Mouse (Mus musculus) megakaryocyte-erythroid progenitor cell, adult 5-6 weeks (primary cell): ENCODE measurements around the gene Mki67. TPM values are rescaled to one million over a fixed set of nuclear protein-coding genes. Genes with fewer than 3 reads are reported as not detected.
"Not testable (repeated sequence)": the region's sequence is repeated elsewhere in the genome, so short reads cannot be mapped to it uniquely, and the experiment has no call there.

Experiments used
- ATAC-seq: replicated peaks from 2 replicates; pipeline ENCODE4 v1.8.0; 2016; ENCODE audit warnings: mild to moderate bottlenecking, inconsistent platforms; ENCODE audit not compliant: severe bottlenecking, poor library complexity, low FRiP score, low TSS enrichment
- total RNA-seq, 2 experiments: library from RNA; stranded (forward) in 1 of 2; stranded (reverse) in 1 of 2; fragments of 200-1000, 215-1000 nt in 1 of 2; fragments of >200 nt in 1 of 2; fragmentation: Nextera tagmentation in 1 of 2; gene quantifications; 2 replicates each; pipeline ENCODE4 v1.2.3; 2014 to 2017

Gene Mki67
- total RNA-seq, 2 experiments from 2014 or later = 333 to 382 TPM

DNA sequence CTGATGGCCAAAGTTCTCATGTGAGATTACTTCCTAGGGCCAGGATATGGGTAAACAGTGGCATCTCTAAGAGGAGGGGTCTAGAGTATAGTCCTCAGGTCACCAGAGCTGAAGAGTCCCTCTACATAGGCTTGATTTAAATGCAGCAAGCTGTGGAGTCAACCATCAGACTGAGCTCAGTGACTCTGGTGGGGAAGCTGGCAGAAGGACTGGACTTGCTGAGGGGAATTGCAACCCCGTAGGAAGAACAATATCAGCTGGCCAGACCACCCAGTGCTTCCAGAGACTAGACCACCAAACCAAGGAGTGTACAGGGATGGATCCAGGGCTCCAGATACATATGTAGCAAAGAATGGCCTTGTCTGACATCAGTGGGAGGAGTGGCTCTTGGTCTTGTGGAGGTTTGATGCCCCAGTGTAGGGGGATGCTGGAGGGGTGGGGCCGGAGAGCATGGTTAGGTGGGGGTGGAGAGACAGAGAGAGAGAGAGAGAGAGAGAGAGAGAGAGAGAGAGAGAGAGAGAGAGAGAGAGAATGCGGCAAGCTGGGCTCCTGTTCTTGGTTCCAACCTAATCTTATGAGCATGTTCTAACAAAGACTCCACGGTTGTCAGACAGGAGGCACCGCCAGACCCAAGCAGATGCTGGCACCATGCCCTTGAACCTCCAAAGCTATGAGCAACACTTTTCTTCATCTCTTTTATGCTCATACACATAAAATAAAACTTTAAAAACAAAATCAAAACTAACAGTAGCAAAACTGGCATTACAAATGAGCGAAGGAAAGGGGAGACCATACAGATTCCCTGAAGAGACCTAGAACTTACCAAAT, 6.1 kb upstream of the Mki67 start:
- 0 out of 2 replicates have a peak, but pooled peaks have one; percentile 6 for ATAC-seq

DNA sequence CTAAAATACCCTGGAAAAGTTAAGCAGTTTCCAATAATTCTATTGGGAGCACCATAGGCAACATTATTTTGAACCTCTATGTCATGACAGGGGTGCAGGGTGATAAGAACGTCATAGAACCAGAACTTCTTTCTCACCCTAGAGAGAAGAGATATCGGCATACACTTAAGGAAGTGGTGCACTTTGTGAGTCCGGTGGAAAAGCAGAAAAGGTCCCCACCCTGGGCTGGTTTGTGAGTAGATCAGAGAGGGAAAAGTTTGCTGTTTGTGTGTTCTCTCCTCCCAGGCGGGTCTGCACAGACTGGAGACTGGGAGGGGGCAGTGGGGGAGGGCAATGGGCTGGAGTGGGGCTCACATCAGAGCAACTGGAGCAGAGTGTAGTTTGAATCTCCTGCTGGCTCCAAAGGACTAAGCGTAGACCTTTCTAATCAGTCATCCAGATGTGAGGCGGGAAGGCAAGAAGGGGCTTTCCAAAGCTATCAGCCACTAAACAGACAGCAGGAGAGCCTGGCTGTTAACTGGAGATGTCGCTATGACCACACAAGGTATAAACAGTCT, 5.4 kb upstream of the Mki67 start:
- ATAC-seq = peak; percentile 93

GRCm38 (mm10) chr7:135716968-135717557, 902 bp upstream of the Mki67 start:
- ATAC-seq = no peak

GRCm38 (mm10) chr7:135716445-135716877, 300 bp upstream of the Mki67 start:
- ATAC-seq = peak; percentile 86

DNA sequence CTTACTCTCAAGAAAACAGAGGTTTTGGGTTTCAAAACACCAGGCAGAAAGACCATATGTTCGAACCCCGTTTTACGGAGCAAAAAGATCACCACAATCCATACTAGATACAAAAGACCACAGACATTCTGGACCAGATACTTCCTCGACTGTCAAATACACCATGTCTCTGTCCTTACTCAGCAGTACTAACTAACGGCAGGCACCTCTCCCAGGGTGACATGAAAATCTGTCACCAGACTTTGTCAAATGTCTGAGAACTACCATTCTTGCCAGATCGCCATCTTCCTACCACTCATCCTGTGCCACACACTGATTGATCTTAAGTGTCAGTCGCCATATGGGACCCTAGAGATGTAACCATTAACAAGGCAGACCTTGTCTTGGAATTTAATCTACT, 995 bp downstream of the Mki67 start:
- ATAC-seq = peak; percentile 16; the same call in 1 of the 2 replicates

- no peak for ATAC-seq
Measured at GRCm38 (mm10) chr7:135713326-135713725, 2.8 kb downstream of the Mki67 start.

DNA sequence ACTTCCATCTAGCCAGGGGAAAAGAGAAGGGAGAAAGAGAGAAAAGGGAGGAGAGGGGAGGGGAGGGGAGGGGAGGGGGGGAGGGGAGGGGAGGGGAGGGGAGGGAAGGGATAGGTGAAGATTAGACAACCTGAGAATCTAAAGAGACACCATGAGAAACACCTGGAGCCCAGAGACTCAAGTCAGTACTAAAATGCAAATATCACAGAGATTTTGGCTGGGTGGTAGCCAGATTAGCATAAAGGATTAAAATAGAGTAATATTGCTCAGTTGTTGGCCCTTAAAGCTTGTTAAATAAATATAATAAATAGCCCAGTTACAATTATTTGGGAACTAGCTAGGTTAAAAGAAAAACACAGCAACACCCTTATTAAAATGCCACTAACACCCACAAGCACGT, 3.6 kb downstream of the Mki67 start:
- ATAC-seq = no peak

DNA sequence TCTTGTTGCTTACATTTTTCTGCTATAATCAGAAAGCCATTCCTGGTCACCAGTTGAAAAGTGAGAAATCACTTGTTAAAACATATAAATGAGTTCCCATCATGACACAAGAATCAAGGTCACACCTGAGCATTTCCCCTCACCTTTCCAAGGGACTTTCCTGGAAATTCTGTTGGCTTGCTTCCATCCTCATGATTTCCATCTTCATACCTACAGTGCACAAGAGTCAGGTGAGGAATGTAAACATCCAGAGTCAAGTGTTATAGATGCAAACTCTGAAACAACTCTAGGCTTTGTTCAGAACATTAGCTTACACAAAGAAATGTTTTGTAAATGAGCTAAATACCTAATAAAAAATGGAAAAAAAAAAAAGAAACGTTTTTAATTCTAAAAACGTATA, 5.5 kb downstream of the Mki67 start:
- ATAC-seq = no peak

DNA sequence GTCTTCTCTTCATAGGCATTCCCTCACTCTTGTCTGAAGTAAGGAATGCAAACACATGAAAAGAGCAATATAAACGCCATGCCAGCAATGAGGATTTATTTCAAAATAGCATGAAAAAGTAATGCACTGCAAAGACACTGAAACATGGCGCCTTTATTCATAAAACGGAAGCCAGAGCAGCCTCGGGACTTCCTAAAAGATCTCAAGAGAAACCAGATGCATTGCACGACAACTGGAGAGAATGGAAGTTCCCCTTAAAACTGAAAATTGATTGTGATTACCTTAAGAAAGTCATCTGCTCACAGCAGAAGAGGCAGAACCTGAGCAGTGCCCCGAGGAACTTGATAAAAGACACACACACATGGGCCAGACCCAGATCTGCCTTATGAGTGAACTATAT, 10.4 kb downstream of the Mki67 start:
- no peak for ATAC-seq

DNA sequence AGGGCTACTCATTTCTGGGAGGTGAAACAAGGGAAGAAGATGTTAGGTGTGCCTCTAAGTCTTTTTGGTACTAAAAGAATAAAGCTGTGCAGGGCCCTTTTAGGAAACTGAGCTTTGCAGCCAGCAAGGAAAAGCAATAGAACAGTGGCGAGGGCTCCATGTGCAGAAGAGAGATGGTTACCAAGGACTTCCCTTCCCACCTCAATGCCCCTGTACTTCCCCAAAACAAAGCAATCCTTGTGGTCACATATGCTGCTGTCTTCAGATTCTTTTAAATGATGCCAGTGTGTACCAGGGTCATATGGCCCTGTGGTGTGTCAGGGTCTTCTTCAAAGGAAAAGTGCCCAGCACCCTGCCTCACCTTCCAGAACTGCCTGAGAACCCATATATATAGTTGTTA, 11.1 kb downstream of the Mki67 start:
- ATAC-seq = no peak

DNA sequence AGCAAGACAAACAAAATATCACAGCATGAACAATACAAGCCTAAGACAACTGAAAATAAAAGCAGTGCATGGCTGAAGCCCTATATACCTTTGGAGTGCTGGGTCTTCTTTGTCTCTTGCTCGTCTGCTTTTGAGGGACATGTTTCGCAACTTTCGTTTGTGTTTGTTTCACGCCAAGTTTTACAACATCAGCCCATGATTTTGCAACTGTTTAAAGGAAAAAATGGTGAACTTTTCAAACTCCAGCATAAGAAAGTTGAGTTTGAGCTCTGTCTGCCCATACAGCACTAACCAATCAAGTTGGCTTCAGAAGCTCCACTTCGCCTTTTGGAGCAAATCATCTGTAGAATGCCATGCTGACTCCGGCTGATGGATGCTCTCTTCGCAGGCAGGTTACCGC, 11.9 kb downstream of the Mki67 start:
- no peak for ATAC-seq

DNA sequence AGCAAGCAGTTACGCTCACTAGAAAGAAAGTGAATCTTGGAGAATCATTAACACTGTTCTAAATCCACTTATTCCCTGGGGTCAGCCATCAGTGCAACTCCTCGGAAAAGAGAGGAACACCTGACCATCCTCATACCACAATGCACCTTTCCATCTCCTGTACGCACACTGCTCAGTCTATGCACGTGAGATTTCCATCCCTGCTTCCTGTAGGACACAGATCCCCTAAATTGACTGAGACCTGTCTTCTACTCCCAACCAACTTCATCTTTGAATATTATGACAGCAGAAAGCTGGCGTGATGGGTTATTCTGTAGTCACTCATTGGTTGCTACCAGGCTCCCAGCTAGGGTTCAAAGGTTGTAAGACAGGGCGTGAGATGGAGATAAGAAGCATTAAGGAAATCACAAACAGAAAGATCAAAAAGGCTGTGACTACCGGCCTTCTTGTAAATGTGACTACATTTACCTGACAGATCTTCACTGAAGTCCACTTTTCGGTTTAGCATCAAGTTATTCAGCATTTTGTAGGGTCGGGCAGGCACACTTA, 12.5 kb downstream of the Mki67 start:
- no peak for ATAC-seq

DNA sequence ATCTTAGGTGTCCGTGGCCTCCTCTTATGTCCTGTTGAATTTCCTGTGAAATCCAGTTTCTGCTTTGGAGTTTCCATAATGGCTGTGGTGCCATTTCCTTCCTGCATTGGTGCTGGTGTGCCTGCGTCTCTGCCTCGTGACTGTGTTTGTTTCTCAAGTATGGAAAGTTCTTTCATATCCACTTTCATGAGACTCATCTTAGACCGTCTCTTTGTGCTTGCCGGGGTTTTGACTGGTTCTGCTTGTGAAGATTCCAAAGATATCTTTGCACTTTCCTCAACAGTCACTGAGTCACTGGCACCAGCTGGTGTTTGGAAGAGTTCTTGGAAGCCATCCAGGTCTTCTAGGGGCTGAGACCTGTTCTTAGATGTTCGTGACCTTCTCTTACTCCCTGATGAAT, 16.8 kb downstream of the Mki67 start:
- ATAC-seq = not testable (repeated sequence)

- no peak for ATAC-seq
Measured at GRCm38 (mm10) chr7:135698362-135698761, 17.8 kb downstream of the Mki67 start.

GRCm38 (mm10) chr7:135697021-135697740, 19.0 kb downstream of the Mki67 start:
- not testable (repeated sequence) for ATAC-seq

DNA sequence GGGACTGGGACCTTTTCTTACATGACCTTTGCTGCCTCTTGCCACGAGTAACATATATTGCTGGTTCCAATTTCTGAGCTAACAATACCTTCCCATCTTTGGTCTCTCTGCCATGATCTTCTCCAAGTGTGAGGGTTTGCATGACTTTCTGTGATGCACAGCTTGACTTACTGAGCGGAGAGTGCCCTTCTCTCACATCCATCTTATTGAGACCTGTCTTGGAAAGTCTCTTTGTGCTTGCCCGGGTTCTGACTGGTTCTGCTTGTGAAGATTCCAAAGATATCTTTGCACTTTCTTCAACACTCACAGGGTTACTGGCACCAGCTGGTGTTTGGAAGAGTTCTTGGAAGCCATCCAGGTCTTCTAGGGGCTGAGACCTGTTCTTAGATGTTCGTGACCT, 20.0 kb downstream of the Mki67 start:
- no peak for ATAC-seq

DNA sequence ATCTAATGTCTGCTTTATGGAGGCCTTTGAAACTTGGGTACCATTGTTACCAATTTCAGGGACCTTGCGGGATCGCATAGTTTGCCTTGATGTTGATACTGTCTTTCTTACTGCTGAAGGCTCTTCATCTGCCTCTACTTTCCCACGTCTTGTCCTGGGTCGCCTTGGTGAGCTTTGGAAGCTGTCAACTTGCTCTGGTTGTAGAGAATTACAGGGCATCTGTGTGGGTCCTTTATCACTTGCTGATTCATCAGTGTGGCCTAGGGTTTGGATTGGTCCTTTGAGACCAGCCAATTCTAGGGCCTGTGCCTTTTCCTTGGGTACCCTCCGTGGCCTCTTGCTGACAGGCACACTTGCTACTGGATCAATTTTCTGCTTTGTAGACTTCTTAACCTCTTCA, 21.4 kb downstream of the Mki67 start:
- no peak for ATAC-seq

DNA sequence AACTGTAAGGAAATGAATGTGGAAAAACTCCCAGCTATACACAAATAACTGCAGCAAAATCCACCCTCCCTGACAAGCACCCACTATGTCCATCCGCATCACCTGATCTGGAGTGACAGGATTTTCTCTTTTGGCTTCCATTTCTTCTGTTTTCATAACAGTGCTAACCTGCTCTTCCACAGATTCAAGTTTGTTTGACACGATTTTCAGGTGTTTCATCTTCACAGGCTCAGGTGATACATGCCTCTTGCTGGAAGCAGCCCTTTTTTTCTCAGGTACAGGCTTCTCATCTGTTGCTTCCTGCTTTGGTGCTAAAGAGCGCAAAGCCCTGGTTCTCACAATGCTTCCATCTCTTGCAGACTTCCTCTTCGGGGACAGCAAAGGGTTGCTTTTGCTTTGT, 22.0 kb downstream of the Mki67 start:
- ATAC-seq = no peak

DNA sequence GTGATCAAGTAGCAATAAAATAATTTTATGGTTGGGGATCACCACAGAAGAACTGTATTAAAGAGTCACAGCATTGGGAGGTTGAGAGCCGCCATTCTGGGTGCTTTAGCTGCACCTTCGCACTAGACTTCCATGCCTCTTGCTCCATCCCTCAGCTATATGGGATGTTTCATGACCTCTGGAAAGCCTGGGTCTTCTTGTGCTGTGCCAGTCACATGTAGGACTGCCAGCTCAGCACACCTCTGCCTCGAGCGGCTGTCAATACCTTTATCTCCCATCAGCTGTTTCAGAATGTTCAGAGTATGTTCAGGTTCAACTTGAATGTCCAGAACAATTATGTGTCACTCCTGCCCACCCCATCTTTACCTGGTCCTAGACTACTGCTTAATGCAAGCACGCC, 24.2 kb downstream of the Mki67 start:
- ATAC-seq = no peak

- no peak for ATAC-seq
Measured at GRCm38 (mm10) chr7:135689396-135689795, 26.8 kb downstream of the Mki67 start.
